Mouse (Mus musculus) neutrophil, adult 5-6 weeks (primary cell): ENCODE data around the gene Lmod3. TPM values are rescaled to one million over a fixed set of nuclear protein-coding genes. Genes with fewer than 3 reads are reported as not detected.

Source experiments
- ATAC-seq: fragments of 151-379, 151-347 bp; 2 replicates; pipeline ENCODE4 v1.8.0; 2017; ENCODE audit warnings: mild to moderate bottlenecking, moderate TSS enrichment; ENCODE audit not compliant: insufficient number of reproducible peaks, poor library complexity, low FRiP score, severe bottlenecking; ENCODE audit errors: extremely low read depth
- total RNA-seq: library from RNA; stranded (forward); fragments of 200-1000 nt; gene quantifications from 2 replicates; pipeline ENCODE4 v1.2.3, GENCODE M21; 2017

Gene Lmod3
- total RNA-seq, 1 experiment from 2014 or later: not detected

GRCm38 (mm10) chr6:97240092-97240491 is 12.5 kb downstream of the Lmod3 start:
- no peak for ATAC-seq

DNA sequence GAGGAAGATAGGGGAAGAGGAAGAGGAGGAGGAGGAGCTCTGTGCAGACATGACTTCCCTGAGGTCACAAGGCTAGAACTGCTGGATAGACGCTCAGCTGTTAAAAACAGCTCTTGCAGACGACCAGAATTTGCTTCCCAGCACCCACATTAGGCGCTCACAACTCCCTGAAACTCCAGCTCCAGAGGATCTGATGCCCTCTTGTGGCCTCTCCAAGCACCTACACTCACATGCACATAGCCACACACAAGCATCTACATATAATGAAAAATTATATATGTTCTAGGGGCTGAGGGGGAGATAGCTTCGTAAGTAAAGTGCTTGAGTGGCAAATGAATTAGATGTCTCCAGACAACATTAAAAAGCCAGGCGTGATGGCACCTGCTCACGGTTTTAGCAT is 13.2 kb downstream of the Lmod3 start:
- no peak for ATAC-seq

GRCm38 (mm10) chr6:97236088-97236487 is 16.5 kb downstream of the Lmod3 start:
- no peak for ATAC-seq

- ATAC-seq: no peak
Observed at GRCm38 (mm10) chr6:97234911-97235668, 17.5 kb downstream of the Lmod3 start.

DNA sequence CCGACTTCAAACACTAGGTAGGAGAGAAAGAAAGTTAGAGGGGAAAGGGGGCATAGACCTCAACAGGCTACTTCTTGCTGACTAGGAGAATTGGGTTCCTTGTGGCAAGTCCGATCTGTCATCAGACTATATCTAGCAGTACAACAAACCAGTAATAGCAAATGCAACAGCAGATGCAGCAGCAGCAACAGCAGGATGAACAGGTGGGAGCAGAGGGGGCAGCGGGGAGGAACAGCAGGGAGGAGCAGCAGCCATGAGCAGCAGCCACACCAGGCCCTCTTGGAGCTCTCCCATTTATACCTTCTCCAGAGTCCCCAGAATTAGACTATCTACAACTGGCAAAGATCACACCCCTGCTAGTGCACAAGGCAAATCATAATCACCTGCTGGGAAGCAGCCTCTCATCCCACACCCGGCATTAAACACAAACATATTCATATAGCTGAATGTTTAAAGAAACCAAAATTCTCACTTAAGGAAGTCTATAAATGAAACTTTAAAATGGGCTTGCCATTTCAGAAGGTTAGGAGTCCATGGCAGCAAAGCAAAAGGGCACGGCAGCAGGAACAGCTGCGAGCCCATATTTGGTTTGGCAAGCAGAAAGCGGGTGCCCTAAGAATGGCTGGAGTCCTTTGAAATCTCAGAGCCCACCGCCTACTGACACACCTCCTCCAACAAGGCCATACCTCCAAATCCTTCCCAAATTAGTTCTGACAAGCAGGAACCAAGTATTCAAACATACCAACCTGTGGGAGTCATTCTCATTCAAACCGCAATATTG is 25.3 kb downstream of the Lmod3 start:
- no peak for ATAC-seq

DNA sequence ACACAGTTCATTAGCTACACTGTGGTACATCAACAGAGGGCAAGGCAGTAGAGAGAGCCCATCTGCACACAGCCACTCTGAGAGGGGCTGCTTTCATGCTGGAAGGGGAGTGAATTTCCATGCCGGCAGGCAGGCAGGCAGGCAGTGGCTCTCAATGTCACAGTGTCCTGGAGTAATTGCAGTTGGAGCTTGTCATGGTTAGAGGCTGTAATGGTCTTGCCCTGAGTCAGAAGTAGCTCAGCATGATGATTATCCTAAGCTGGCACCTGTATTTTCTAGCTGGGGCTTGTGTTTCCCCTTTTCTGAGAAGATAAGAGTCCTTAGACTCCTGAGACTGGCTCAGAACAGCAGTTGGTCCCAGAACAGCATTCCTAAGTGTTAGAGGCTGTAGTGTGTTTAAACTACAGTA is 26.5 kb downstream of the Lmod3 start:
- ATAC-seq: no peak

DNA sequence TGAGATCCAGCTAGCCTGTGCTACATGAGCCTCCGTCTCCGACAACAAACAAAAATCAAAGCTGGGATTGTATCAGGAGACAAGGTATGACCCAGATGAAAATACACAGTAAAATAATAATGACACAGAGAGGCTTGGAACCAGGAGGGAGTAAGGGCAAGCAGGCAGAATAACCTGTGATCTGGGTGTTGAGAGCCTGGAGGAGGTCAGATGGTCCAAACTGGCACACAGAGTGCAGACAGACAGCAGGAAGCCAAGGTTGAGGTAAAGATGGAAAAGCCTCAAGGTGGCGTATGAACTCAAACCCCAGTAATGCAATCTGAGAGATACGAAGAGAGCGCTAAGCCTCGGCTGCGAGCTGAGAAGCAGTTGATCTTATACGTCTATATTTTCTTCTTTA is 28.1 kb downstream of the Lmod3 start:
- no peak for ATAC-seq

DNA sequence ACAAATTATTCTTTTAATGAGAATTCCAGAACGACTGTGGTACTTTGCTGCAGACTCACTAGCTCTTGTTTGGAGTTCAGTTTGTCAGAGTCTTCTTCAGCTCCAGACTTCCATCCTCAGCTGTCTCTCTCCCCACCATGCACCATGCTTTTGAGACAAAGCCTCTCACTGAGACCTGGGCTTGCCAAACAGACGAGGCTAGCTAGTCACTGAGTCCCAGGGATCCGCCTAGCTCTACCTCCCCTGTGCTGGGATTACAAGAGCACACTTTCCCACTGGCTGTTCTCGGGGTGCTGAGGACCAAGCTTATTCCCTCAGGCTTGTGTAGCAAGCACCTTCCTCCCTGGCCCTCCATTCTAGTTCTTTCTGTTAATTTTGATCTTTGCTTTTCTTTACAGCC is 29.0 kb downstream of the Lmod3 start:
- ATAC-seq: no peak

GRCm38 (mm10) chr6:97222931-97223467 is 29.6 kb downstream of the Lmod3 start:
- no peak for ATAC-seq

DNA sequence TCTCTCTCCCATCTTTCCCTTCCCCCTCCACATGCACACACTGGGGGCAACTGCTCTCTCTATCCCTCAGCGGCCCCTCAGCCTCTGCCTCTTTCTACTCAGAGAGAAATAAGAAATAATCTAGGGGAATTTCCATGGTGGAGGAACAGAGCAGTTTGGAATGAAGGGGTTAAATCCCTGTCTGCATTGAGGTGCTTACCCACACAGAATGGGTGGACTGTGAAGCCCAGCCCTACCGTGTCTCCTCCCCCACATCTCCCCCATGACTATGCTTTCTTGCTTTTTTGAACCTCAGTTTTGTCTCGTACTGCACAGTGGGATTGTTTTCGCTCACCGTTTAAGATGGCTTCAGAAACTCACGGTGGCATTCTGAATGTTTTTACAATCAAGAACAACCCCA is 30.2 kb downstream of the Lmod3 start:
- ATAC-seq: peak; percentile 22; the same call in 1 of the 2 replicates

- ATAC-seq: peak; percentile 28; the same call in 1 of the 2 replicates
Observed at GRCm38 (mm10) chr6:97221205-97222025, 31.1 kb downstream of the Lmod3 start.

DNA sequence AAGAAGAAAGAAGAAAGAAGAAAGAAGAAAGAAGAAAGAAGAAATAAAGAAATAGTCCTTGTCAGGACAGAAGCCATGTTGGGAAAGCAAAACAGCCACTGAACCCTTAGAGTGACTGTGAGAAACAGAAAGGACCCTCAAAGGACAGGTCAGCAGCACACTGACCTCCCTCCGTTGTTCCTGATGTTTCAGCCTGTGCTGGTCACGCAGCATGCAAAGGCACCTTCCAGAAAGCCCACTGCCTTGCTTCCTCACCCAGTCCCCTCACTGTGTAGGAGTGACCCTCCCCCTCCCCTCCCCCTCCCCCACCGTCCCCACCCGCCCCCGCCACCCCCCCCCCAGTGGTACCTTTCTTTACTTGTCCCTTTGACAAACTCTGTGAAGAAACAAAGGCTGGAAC is 31.9 kb downstream of the Lmod3 start:
- ATAC-seq: no peak

DNA sequence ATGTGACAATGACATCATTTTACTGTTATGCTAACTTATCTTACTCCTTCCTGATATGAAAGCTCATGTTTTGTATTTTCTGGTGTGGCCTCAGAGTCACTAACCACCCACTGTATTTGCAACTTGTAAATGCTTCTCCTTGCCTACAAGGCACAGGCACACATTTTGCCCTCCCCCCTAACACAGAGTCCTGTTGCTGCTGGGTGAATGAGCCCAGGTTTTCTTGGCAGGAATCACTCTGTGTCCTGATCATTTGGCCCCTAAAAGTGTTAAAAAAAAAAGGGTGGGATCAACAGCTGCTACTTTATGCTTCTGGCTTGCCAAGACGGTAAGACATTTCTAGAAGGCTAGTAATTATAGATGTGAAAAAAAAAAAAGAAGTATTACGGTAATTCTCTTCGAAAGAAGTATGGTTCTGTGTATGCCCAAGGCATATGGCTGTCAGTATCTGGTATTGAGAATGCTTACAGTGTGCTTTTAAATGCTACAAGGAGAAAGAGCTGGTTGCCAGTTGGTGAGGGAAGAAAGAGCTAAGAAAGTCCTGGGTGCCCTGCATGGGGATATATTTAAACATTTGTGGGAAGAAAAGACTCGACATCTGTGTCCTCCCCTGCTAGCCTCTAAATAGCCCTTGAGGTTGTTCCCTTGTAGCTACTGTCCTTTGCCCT is 36.3 kb downstream of the Lmod3 start:
- no peak for ATAC-seq

GRCm38 (mm10) chr6:97211981-97212380 is 40.6 kb downstream of the Lmod3 start:
- ATAC-seq: peak; percentile 20; the same call in 1 of the 2 replicates

GRCm38 (mm10) chr6:97210962-97211601 is 41.5 kb downstream of the Lmod3 start:
- 0 out of 2 replicates have a peak, but pooled peaks have one; percentile 18 for ATAC-seq

DNA sequence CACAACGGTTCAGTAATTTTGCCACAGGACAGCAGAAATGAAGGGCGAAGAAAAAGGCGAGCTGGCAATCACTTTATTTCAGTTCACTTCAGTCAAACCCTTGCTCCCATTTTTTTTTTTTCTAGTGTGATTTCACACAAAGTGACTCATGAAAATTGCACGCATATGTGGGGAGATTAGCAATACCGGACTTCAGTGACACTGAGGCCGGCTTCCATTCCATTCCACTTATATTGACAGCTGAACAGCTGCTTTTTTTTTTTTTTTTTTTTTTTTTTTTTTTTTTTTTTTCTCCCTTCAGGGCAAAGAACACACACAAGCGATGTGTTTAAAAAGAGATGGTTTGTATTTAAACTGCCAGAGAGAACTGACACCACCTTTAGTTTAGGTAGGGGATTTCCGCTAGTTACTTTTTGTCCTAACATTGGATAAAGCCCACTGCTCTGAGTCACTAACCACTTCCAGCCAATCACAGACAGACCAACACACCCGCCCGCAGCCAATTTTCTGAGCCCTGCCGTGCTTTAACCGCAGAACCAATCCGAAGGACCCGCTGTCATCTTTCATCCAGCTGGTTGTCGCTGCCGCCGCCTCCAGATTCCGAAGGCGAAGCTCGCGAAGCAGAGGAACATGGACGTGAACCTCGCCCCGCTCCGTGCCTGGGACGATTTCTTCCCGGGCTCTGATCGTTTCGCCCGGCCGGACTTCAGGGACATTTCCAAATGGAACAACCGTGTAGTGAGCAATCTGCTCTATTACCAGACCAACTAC is 42.2 kb downstream of the Lmod3 start, which contains the start of gene Arl6ip5:
Arl6ip5 (plus strand) TSS at position 499 of the 771 bp plus-strand sequence.
- peak; percentile 81 for ATAC-seq

DNA sequence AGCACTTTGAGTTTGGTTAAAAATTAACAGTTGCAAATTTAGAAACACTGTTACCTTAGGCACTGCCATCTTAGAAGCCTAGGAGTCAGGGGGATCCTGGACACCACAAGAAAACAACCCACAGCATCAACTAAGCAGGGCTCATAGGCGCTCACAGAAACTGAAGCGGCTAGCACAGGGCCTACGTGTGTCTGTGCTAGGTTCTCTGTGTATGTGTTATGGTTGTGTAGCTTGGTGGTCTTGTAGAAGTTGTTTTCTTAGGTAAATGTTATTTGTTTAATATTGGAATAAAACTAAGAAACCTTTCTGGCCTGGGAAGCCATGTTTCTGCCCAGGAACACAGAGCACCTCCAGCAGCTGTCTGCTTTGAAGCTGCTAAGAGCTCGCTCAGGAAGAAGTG is 42.8 kb downstream of the Lmod3 start:
- no peak for ATAC-seq
